Mouse (Mus musculus): ENCODE results near the gene Olfr90. TPM values are rescaled to one million over a fixed set of nuclear protein-coding genes. Genes with fewer than 3 reads are reported as not detected.

Olfr90 gene
- polyA plus RNA-seq, 1 experiment, result not detected

DNA sequence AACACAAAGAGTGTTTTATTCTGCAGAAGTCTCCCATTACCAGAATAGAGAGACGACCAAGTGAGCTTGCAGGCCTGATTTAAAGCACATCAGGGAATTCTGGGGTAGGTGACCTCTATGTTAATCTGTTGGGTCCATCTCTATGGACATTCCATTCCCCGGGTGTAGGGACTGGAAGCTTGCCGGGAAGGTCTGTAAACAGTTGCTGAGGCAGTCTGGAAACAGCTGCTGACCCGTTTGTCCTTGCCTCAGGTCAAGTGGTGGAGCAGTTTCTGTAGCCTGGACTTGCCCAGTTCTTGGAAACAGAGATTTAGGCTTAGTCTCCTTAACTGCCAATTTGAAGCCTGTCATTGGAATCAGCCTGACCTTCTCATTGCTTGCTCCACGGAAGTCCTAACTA lies 8.2 kb downstream of the Olfr90 start:
- no peak overlapping the region for H3K27ac ChIP-seq (ENCODE audit: insufficient read depth, low read depth, low read length)
- WGBS, result 34% methylated on average over 5 of the region's 5 CpGs
- H3K4me3 ChIP-seq (ENCODE audit: insufficient read depth, low read depth, low read length), result no peak overlapping the region
- TF ChIP-seq CTCF (IDR thresholded peaks at IDR 0.05; ENCODE audit: insufficient read depth, low read depth, low read length), result no peak
- TF ChIP-seq POLR2A (IDR thresholded peaks at IDR 0.05; ENCODE audit: insufficient read depth, low read depth, low read length), result no peak
- peaks cover 5% of the 10 kb centered on the region for H3K4me1 ChIP-seq (ENCODE audit: control insufficient read depth, insufficient read depth, low read length)

DNA sequence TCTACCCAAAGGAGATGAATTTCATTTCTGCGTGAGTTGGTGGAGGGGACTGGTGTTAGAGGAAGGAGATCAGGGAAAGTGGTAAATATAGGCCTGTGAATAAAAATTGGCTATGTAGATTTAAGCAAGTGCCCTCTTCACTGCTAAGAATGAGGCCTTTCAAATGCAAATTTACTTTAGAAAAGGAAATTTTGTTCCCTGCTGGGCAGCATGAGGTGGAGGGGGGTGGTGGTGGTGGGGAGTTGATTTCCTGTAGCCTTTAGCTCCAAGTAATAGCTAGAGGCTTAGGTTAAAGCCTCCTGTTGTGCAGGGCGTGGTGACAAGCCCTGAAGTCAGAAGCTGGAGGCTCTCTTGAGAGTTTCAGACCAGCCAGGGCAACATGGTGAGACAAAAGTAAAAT lies 9.3 kb downstream of the Olfr90 start:
- 15% methylated on average over 2 of the region's 2 CpGs for WGBS
- H3K27ac ChIP-seq (ENCODE audit: insufficient read depth, low read depth, low read length), result no peak overlapping the region
- no peak overlapping the region for H3K4me3 ChIP-seq (ENCODE audit: insufficient read depth, low read depth, low read length)
- TF ChIP-seq POLR2A (IDR thresholded peaks at IDR 0.05; ENCODE audit: insufficient read depth, low read depth, low read length) (no peak), CTCF (IDR thresholded peaks at IDR 0.05; ENCODE audit: insufficient read depth, low read depth, low read length) (no peak)
- H3K4me1 ChIP-seq (ENCODE audit: control insufficient read depth, insufficient read depth, low read length), result peaks cover 9% of the 10 kb centered on the region

DNA sequence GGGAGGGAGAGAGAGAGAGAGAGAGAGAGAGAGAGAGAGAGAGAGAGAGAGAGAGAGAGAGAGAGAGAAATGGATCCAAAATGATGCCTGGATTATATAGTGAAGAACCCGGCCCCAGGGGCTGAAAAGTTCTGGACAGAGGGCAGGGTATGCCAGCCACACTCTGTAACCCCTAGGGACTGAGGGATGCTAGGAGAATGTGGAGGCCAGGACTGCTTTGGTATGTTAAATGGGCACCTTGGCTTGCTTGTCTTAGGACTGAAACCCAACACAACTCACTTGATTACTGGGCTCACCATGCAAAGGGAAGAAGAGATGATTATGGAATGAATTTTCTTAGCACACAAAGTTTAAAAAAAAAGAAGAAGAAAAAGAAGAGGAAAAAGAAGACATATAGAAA lies 10.1 kb downstream of the Olfr90 start:
- H3K4me1 ChIP-seq (ENCODE audit: control insufficient read depth, insufficient read depth, low read length), result peaks cover 12% of the 10 kb centered on the region
- 38% methylated on average over 1 of the region's 1 CpGs for WGBS
- H3K4me3 ChIP-seq (ENCODE audit: insufficient read depth, low read depth, low read length), result no peak overlapping the region
- H3K27ac ChIP-seq (ENCODE audit: insufficient read depth, low read depth, low read length), result no peak overlapping the region
- no peak for TF ChIP-seq CTCF (IDR thresholded peaks at IDR 0.05; ENCODE audit: insufficient read depth, low read depth, low read length)
- TF ChIP-seq POLR2A (IDR thresholded peaks at IDR 0.05; ENCODE audit: insufficient read depth, low read depth, low read length), result no peak

DNA sequence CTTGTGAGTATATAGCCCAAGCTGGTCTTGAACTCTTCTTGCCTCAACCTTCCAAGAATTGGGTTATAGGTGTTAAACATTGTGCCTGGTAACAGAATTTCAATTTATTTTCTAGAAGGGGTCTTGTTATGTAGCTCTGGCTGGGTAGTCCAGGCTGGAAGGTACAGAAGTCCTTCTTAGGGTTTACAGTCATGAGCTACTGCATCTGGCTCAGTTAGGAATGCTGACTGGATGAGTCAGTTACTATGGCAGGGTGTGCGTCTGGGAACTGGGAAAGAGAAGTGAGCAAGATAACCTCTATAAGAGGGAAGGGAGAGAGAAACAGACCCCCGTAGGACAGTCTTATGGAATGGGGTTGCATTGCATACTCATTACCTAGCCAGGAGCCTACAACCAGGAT lies 12.5 kb downstream of the Olfr90 start:
- WGBS, result 64% methylated on average over 2 of the region's 2 CpGs
- H3K4me1 ChIP-seq (ENCODE audit: control insufficient read depth, insufficient read depth, low read length), result peaks cover 23% of the 10 kb centered on the region
- no peak overlapping the region for H3K4me3 ChIP-seq (ENCODE audit: insufficient read depth, low read depth, low read length)
- TF ChIP-seq POLR2A (IDR thresholded peaks at IDR 0.05; ENCODE audit: insufficient read depth, low read depth, low read length) (no peak), CTCF (IDR thresholded peaks at IDR 0.05; ENCODE audit: insufficient read depth, low read depth, low read length) (no peak)
- H3K27ac ChIP-seq (ENCODE audit: insufficient read depth, low read depth, low read length), result no peak overlapping the region

DNA sequence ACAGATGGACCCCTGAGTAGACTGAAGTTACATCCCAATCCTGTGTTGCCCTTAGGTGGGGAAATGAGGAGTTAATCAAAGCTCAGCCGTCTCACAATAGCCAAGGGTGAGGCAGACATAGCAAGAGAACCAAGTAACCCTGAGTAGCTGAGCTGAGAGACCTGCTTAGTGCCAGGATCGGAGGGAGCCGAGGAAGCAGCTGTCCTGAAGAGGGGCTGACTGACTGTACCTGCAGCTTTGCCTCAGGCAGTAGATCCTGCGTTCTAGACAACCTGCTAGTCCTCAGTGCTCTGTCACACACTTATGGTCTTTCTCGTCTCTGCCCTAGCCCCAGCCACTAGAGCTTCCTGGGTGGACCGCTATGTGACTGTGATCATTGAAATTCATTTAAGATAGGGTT lies 13.1 kb downstream of the Olfr90 start:
- TF ChIP-seq POLR2A (IDR thresholded peaks at IDR 0.05; ENCODE audit: insufficient read depth, low read depth, low read length) (no peak), CTCF (IDR thresholded peaks at IDR 0.05; ENCODE audit: insufficient read depth, low read depth, low read length) (no peak)
- WGBS, result 81% methylated on average over 6 of the region's 6 CpGs
- H3K4me3 ChIP-seq (ENCODE audit: insufficient read depth, low read depth, low read length), result no peak overlapping the region
- H3K27ac ChIP-seq (ENCODE audit: insufficient read depth, low read depth, low read length), result no peak overlapping the region
- H3K4me1 ChIP-seq (ENCODE audit: control insufficient read depth, insufficient read depth, low read length), result peaks cover 25% of the 10 kb centered on the region

DNA sequence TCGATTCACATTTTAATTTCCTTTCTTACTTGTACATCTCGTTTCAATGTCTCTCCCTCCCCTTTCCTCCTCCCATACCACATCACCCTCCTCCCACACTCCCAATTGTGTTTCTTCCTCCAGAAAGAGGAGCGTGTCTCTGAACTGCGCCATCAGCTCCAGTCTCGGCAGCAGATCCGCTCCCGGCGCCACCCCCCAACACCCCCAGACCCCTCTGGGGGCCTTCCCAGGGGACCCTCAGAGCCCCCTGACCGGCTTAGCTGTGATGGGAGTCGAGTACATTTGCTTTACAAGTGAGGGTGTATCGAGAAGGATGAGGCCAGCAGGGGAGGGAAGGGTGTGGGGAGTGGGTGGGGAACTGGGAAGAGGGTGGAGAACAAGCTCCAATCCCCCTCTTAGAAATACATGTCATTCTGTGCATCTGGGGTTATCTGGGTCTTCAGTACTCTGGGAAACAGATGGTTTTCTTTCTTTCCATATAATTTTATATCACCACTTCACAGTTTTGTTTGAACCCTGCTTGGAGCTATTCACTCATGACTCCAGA lies 15.5 kb downstream of the Olfr90 start:
- Histone ChIP-seq H3K4me3 (ENCODE audit: insufficient read depth, low read depth, low read length) (no peak overlapping the region), H3K27ac (ENCODE audit: insufficient read depth, low read depth, low read length) (peak overlapping the region; percentile 89), H3K4me1 (ENCODE audit: control insufficient read depth, insufficient read depth, low read length) (peaks cover 37% of the 10 kb centered on the region)
- TF ChIP-seq CTCF (IDR thresholded peaks at IDR 0.05; ENCODE audit: insufficient read depth, low read depth, low read length) (no peak), POLR2A (IDR thresholded peaks at IDR 0.05; ENCODE audit: insufficient read depth, low read depth, low read length) (no peak)
- WGBS, result 12% methylated on average over 11 of the region's 11 CpGs

DNA sequence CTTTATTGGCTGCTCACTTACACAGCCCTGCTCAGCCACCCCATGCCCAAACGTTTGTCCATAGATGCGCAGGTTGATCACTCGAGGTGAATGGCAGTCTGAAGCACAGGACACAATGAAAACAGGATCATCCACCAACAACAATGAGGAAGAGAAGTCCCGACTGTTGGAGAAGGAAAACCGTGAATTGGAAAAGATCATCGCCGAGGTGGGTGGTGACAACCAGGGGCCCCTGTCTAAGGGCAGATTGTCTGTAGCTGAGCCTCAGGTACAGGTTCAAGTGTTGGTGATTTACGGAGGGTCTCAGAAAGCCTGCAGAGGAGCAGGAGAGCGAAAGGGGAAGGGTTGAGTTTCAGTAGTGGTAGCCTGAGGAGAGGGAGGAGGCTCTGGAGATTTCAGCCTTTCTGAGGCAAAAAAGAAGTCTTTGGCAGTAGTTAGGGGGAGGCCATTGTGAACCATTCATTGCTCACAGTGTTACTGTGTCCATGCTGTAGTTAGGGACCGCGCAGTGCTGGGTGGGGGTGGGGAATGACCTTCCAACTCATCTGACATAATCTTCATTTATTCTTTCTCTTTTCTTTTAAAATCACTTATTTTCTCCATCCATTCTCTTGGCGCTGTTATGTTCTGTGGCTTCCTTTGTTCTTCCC lies 16.1 kb downstream of the Olfr90 start:
- TF ChIP-seq CTCF (IDR thresholded peaks at IDR 0.05; ENCODE audit: insufficient read depth, low read depth, low read length) (no peak), POLR2A (IDR thresholded peaks at IDR 0.05; ENCODE audit: insufficient read depth, low read depth, low read length) (no peak)
- Histone ChIP-seq H3K27ac (ENCODE audit: insufficient read depth, low read depth, low read length) (peak overlapping the region; percentile 89), H3K4me3 (ENCODE audit: insufficient read depth, low read depth, low read length) (no peak overlapping the region), H3K4me1 (ENCODE audit: control insufficient read depth, insufficient read depth, low read length) (peaks cover 43% of the 10 kb centered on the region)
- WGBS, result 36% methylated on average over 12 of the region's 12 CpGs

DNA sequence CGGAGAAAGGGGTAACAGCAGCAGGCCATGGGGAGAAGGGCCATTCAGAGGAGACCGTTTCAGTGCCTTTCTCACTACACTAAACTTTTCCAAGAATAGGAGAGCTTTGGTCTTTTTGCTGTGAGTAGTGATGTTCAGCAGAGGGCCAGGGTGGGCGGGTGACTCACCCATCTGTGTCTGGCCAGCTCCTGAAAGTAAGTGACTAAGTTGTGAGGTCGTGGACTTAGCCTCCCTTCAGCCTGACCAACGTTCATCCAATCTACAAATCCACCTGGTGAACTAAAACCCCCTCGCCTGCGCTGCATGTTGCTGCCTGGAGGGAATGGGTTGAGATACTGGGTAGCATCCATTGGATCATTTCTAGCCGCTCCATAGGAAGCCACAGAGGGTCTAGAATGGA lies 18.2 kb downstream of the Olfr90 start:
- Histone ChIP-seq H3K27ac (ENCODE audit: insufficient read depth, low read depth, low read length) (0 out of 2 replicates have a peak overlapping the region, but pooled peaks have one; percentile 25), H3K4me1 (ENCODE audit: control insufficient read depth, insufficient read depth, low read length) (peaks cover 44% of the 10 kb centered on the region), H3K4me3 (ENCODE audit: insufficient read depth, low read depth, low read length) (no peak overlapping the region)
- 53% methylated on average over 8 of the region's 8 CpGs for WGBS
- TF ChIP-seq CTCF (IDR thresholded peaks at IDR 0.05; ENCODE audit: insufficient read depth, low read depth, low read length) (no peak), POLR2A (IDR thresholded peaks at IDR 0.05; ENCODE audit: insufficient read depth, low read depth, low read length) (no peak)

DNA sequence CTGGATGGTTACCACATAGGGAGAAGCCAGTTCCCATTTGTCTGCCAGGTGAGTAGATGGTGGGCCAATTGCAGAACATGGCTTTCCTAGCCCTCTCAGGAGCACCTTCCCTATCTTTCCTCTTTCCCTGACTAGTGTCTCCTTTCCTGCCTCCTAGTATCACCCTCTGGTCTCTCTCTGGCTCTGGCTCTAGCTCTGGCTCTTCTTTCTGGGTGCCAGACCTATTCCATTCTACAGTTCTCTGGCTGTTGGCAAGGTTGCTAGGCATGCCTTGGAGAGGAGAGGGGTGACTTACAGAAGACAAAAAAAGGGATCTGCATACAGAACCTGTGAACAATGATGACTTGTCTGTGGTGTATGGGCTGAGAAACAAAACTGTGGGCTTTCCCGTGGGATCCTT lies 20.4 kb downstream of the Olfr90 start:
- H3K27ac ChIP-seq (ENCODE audit: insufficient read depth, low read depth, low read length), result peak overlapping the region; percentile 17; the same call in 1 of the 2 replicates
- H3K4me3 ChIP-seq (ENCODE audit: insufficient read depth, low read depth, low read length), result no peak overlapping the region
- TF ChIP-seq POLR2A (IDR thresholded peaks at IDR 0.05; ENCODE audit: insufficient read depth, low read depth, low read length), result no peak
- no peak for TF ChIP-seq CTCF (IDR thresholded peaks at IDR 0.05; ENCODE audit: insufficient read depth, low read depth, low read length)
- WGBS, result 24% methylated on average over 1 of the region's 1 CpGs
- peaks cover 40% of the 10 kb centered on the region for H3K4me1 ChIP-seq (ENCODE audit: control insufficient read depth, insufficient read depth, low read length)
